Mouse (Mus musculus): ENCODE data around the gene Nudt6.

Gene Nudt6

GRCm38 (mm10) chr3:37420072-37420471 is at the start of gene Nudt6:
Gene Nudt6 (minus strand): TSS chr3:37420211.
- no peak for TF ChIP-seq GATA4 (IDR thresholded peaks at IDR 0.05; ENCODE audit: insufficient replicate concordance, low read length)

GRCm38 (mm10) chr3:37469353-37469752 is 49.3 kb upstream of the Nudt6 start:
- TF ChIP-seq GATA4 (IDR thresholded peaks at IDR 0.05; ENCODE audit: insufficient replicate concordance, low read length): no peak

- TF ChIP-seq GATA4 (IDR thresholded peaks at IDR 0.05; ENCODE audit: insufficient replicate concordance, low read length): no peak
Observed at GRCm38 (mm10) chr3:37468170-37468569, 48.2 kb upstream of the Nudt6 start.

- no peak for TF ChIP-seq GATA4 (IDR thresholded peaks at IDR 0.05; ENCODE audit: insufficient replicate concordance, low read length)
Observed at GRCm38 (mm10) chr3:37455992-37456391, 36.0 kb upstream of the Nudt6 start.

GRCm38 (mm10) chr3:37443409-37443808 is 23.4 kb upstream of the Nudt6 start:
- TF ChIP-seq GATA4 (IDR thresholded peaks at IDR 0.05; ENCODE audit: insufficient replicate concordance, low read length): no peak

- TF ChIP-seq GATA4 (IDR thresholded peaks at IDR 0.05; ENCODE audit: insufficient replicate concordance, low read length): no peak
Observed at GRCm38 (mm10) chr3:37439770-37440169, 19.8 kb upstream of the Nudt6 start.

- TF ChIP-seq GATA4 (IDR thresholded peaks at IDR 0.05; ENCODE audit: insufficient replicate concordance, low read length): no peak
Observed at GRCm38 (mm10) chr3:37430359-37430758, 10.3 kb upstream of the Nudt6 start.

- no peak for TF ChIP-seq GATA4 (IDR thresholded peaks at IDR 0.05; ENCODE audit: insufficient replicate concordance, low read length)
Observed at GRCm38 (mm10) chr3:37426069-37426468, 6.1 kb upstream of the Nudt6 start.

- no peak for TF ChIP-seq GATA4 (IDR thresholded peaks at IDR 0.05; ENCODE audit: insufficient replicate concordance, low read length)
Observed at GRCm38 (mm10) chr3:37421179-37421578, 1.2 kb upstream of the Nudt6 start.

- TF ChIP-seq GATA4 (IDR thresholded peaks at IDR 0.05; ENCODE audit: insufficient replicate concordance, low read length): no peak
Observed at GRCm38 (mm10) chr3:37420641-37421040, 630 bp upstream of the Nudt6 start.

- no peak for TF ChIP-seq GATA4 (IDR thresholded peaks at IDR 0.05; ENCODE audit: insufficient replicate concordance, low read length)
Observed at GRCm38 (mm10) chr3:37419458-37419991, 486 bp downstream of the Nudt6 start, which contains the start of gene Spata5. Gene Spata5 (plus strand): TSS chr3:37419896.

GRCm38 (mm10) chr3:37418961-37419457 is 1.0 kb downstream of the Nudt6 start:
- TF ChIP-seq GATA4 (IDR thresholded peaks at IDR 0.05; ENCODE audit: insufficient replicate concordance, low read length): no peak

GRCm38 (mm10) chr3:37418341-37418740 is 1.7 kb downstream of the Nudt6 start:
- no peak for TF ChIP-seq GATA4 (IDR thresholded peaks at IDR 0.05; ENCODE audit: insufficient replicate concordance, low read length)

GRCm38 (mm10) chr3:37414413-37414960 is 5.5 kb downstream of the Nudt6 start:
- no peak for TF ChIP-seq GATA4 (IDR thresholded peaks at IDR 0.05; ENCODE audit: insufficient replicate concordance, low read length)

GRCm38 (mm10) chr3:37413446-37413845 is 6.6 kb downstream of the Nudt6 start:
- TF ChIP-seq GATA4 (IDR thresholded peaks at IDR 0.05; ENCODE audit: insufficient replicate concordance, low read length): no peak

- TF ChIP-seq GATA4 (IDR thresholded peaks at IDR 0.05; ENCODE audit: insufficient replicate concordance, low read length): no peak
Observed at GRCm38 (mm10) chr3:37407598-37407997, 12.4 kb downstream of the Nudt6 start.

All from liver, adult (tissue).